Mouse (Mus musculus) kidney, adult 2 months (tissue): ENCODE results near the gene Ndufv1.

Experiments
- CTCF ChIP-seq: fragments of 200-500 bp; conservative IDR thresholded peaks from 2 replicates; pipeline ENCODE4 v1.5.1; 2011; ENCODE audit warnings: low read depth, mild to moderate bottlenecking, control low read depth, low read length, moderate library complexity, mixed read lengths; ENCODE audit not compliant: insufficient read depth, insufficient read length
- POLR2A ChIP-seq: fragments of 200-500 bp; IDR thresholded peaks from one replicate; pipeline ENCODE4 v1.6.1; 2011; ENCODE audit warnings: low read depth, low read length, control low read depth

GRCm38 (mm10) chr19:4004331-4004730, 8.3 kb downstream of the Ndufv1 start:
- TF ChIP-seq POLR2A: no peak
- TF ChIP-seq CTCF: no peak
